Mouse (Mus musculus) MEL (cell line): ENCODE measurements at regions not wholly inside any gene's neighbourhood (a gene's known extent, or its start where the extent isn't known, plus 50 kb on each side); places are given as distances from the start of the nearest gene placed in this dataset.

Source experiments
- DNase-seq: peaks from one replicate; pipeline ENCODE4 v3.0.0; 2011; ENCODE audit warnings: low read depth, low spot score
- H3K27ac ChIP-seq: 2 replicates; pipeline ENCODE4 v1.5.1; 2012; ENCODE audit warnings: low read depth, mild to moderate bottlenecking, control low read depth, low read length, moderate library complexity; ENCODE audit not compliant: control insufficient read depth
- H3K27me3 ChIP-seq, 2 experiments: fragments of 150-350 bp in 1 of 2; sonication (generic) in 1 of 2; 2 replicates each; pipeline ENCODE4 v1.6.1; 2012; ENCODE audit warnings: low read length in 2 of 2, mild to moderate bottlenecking in 2 of 2, improper control_type of control experiment in 1 of 2, moderate library complexity in 1 of 2; ENCODE audit not compliant: insufficient read depth in 2 of 2, control insufficient read depth in 1 of 2
- H3K36me3 ChIP-seq, 2 experiments: 2 replicates each; pipeline ENCODE4 v1.6.1; 2012 to 2014; ENCODE audit warnings: low read length in 2 of 2, improper control_type of control experiment in 1 of 2, inconsistent platforms in 1 of 2, mild to moderate bottlenecking in 1 of 2; ENCODE audit not compliant: insufficient read depth in 2 of 2, control insufficient read depth in 1 of 2
- H3K4me1 ChIP-seq, 2 experiments: fragments of 150-350 bp in 1 of 2; sonication (generic) in 1 of 2; 2 replicates each; pipeline ENCODE4 v1.6.1; 2012; ENCODE audit warnings: low read length in 2 of 2, improper control_type of control experiment in 1 of 2, mild to moderate bottlenecking in 1 of 2; ENCODE audit not compliant: insufficient read depth in 2 of 2, control insufficient read depth in 1 of 2
- H3K4me3 ChIP-seq, 2 experiments: fragments of 150-350 bp in 1 of 2; sonication (generic) in 1 of 2; 2 replicates each; pipeline ENCODE4 v1.5.1; 2012; ENCODE audit warnings: low read depth in 2 of 2, low read length in 2 of 2, mild to moderate bottlenecking in 2 of 2, moderate library complexity in 2 of 2, control low read depth in 1 of 2, improper control_type of control experiment in 1 of 2; ENCODE audit not compliant: control insufficient read depth in 1 of 2, insufficient read depth in 1 of 2
- H3K79me2 ChIP-seq: 2 replicates; pipeline ENCODE4 v1.6.1; 2012; ENCODE audit warnings: mild to moderate bottlenecking, low read length, moderate library complexity; ENCODE audit not compliant: control insufficient read depth, poor library complexity, insufficient read depth
- H3K9ac ChIP-seq: 2 replicates; pipeline ENCODE4 v1.6.1; 2012; ENCODE audit warnings: low read depth, mild to moderate bottlenecking, control low read depth, low read length, moderate library complexity; ENCODE audit not compliant: control insufficient read depth, poor library complexity, severe bottlenecking
- H3K9me3 ChIP-seq: fragments of 150-350 bp; sonication (generic); replicated peaks from 2 replicates; pipeline ENCODE4 v1.6.1; 2012; ENCODE audit warnings: mild to moderate bottlenecking, low read length, improper control_type of control experiment, moderate library complexity; ENCODE audit not compliant: insufficient read depth
- CHD2 ChIP-seq: IDR thresholded peaks from 2 replicates; pipeline ENCODE4 v1.6.1; 2011; ENCODE audit warnings: low read length, improper control_type of control experiment
- EP300 ChIP-seq, 2 experiments: IDR thresholded peaks; 2 replicates each; pipeline ENCODE4 v1.6.1; 2011; ENCODE audit warnings: improper control_type of control experiment in 2 of 2, low read length in 2 of 2, low read depth in 1 of 2, mild to moderate bottlenecking in 1 of 2
- ETS1 ChIP-seq: IDR thresholded peaks from 2 replicates; pipeline ENCODE4 v1.6.1; 2012; ENCODE audit warnings: low read depth, mild to moderate bottlenecking, inconsistent platforms, low read length, improper control_type of control experiment, moderate library complexity
- GABPA ChIP-seq: IDR thresholded peaks from 2 replicates; pipeline ENCODE4 v1.6.1; 2012; ENCODE audit warnings: low read depth, mild to moderate bottlenecking, inconsistent platforms, low read length, improper control_type of control experiment, moderate library complexity
- GATA1 ChIP-seq: IDR thresholded peaks from 2 replicates; pipeline ENCODE4 v1.6.1; 2011; ENCODE audit warnings: low read depth, low read length, improper control_type of control experiment
- HCFC1 ChIP-seq: IDR thresholded peaks from 2 replicates; pipeline ENCODE4 v1.6.1; 2012; ENCODE audit warnings: low read depth, mild to moderate bottlenecking, inconsistent platforms, low read length, improper control_type of control experiment, moderate library complexity
- JUND ChIP-seq: IDR thresholded peaks from 2 replicates; pipeline ENCODE4 v1.6.1; 2011; ENCODE audit warnings: low read depth, mild to moderate bottlenecking, improper control_type of control experiment, low read length
- KAT2A ChIP-seq: conservative IDR thresholded peaks from 2 replicates; pipeline ENCODE4 v1.6.1; 2012; ENCODE audit warnings: low read depth, low read length, improper control_type of control experiment, inconsistent platforms
- MAX ChIP-seq: IDR thresholded peaks from 2 replicates; pipeline ENCODE4 v1.6.1; 2011; ENCODE audit warnings: low read length, improper control_type of control experiment
- MEF2A ChIP-seq: IDR thresholded peaks from 2 replicates; pipeline ENCODE4 v1.6.1; 2014; ENCODE audit warnings: low read depth, mild to moderate bottlenecking, inconsistent platforms, low read length, improper control_type of control experiment; ENCODE audit not compliant: poor library complexity, insufficient replicate concordance, severe bottlenecking; ENCODE audit errors: extremely low read depth
- MYC ChIP-seq: IDR thresholded peaks from 2 replicates; pipeline ENCODE4 v1.6.1; 2011; ENCODE audit warnings: low read depth, mild to moderate bottlenecking, low read length, improper control_type of control experiment, moderate library complexity
- POLR2A ChIP-seq, 2 experiments: IDR thresholded peaks; 2 replicates each; pipeline ENCODE4 v1.6.1; 2011 to 2012; ENCODE audit warnings: low read length in 2 of 2, mild to moderate bottlenecking in 2 of 2, control low read depth in 1 of 2, improper control_type of control experiment in 1 of 2, low read depth in 1 of 2, moderate library complexity in 1 of 2; ENCODE audit not compliant: control insufficient read depth in 1 of 2, insufficient read depth in 1 of 2, poor library complexity in 1 of 2
- POLR2AphosphoS2 ChIP-seq: IDR thresholded peaks from 2 replicates; pipeline ENCODE4 v1.6.1; 2011; ENCODE audit warnings: low read length, improper control_type of control experiment
- RAD21 ChIP-seq: IDR thresholded peaks from 2 replicates; pipeline ENCODE4 v1.6.1; 2011; ENCODE audit warnings: mild to moderate bottlenecking, low read depth, low read length, improper control_type of control experiment
- SIN3A ChIP-seq: IDR thresholded peaks from 2 replicates; pipeline ENCODE4 v1.6.1; 2012; ENCODE audit warnings: low read length, improper control_type of control experiment, inconsistent platforms
- TBP ChIP-seq: IDR thresholded peaks from 2 replicates; pipeline ENCODE4 v1.8.0; 2011; ENCODE audit warnings: low read depth, low read length, improper control_type of control experiment
- USF1 ChIP-seq: IDR thresholded peaks from 2 replicates; pipeline ENCODE4 v1.6.1; 2014; ENCODE audit warnings: low read depth, mild to moderate bottlenecking, inconsistent platforms, low read length, improper control_type of control experiment, moderate library complexity
- USF2 ChIP-seq, 2 experiments: IDR thresholded peaks; 2 replicates each; pipeline ENCODE4 v1.6.1; 2011 to 2012; ENCODE audit warnings: improper control_type of control experiment in 2 of 2, low read length in 2 of 2, borderline replicate concordance in 1 of 2, inconsistent platforms in 1 of 2, low read depth in 1 of 2, mild to moderate bottlenecking in 1 of 2; ENCODE audit not compliant: insufficient read depth in 1 of 2
- ZNF384 ChIP-seq: IDR thresholded peaks from 2 replicates; pipeline ENCODE4 v1.6.1; 2012; ENCODE audit warnings: low read depth, mild to moderate bottlenecking, inconsistent platforms, low read length, improper control_type of control experiment

- no peaks in the 10 kb centered on the region for H3K4me1 ChIP-seq
- H3K9me3 ChIP-seq: no peaks in the 10 kb centered on the region
- H3K27me3 ChIP-seq: no peaks in the 10 kb centered on the region
- H3K4me3 ChIP-seq: no peak overlapping the region
- TF ChIP-seq JUND: no peak
- TF ChIP-seq KAT2A: no peak
- TF ChIP-seq RAD21: no peak
- TF ChIP-seq SIN3A: no peak
- no peak for TF ChIP-seq POLR2AphosphoS2
- no peak for TF ChIP-seq MEF2A
- TF ChIP-seq USF1: no peak
- no peak for TF ChIP-seq POLR2A (IDR thresholded peaks at IDR 0.05; ENCODE audit: control insufficient read depth in 1 of 2, insufficient read depth in 1 of 2, low read depth in 1 of 2, low read length in 2 of 2, poor library complexity in 1 of 2)
- no peak for TF ChIP-seq TBP
- TF ChIP-seq HCFC1: no peak
- no peak for TF ChIP-seq CHD2
- no peak for TF ChIP-seq ETS1
- no peak for TF ChIP-seq GABPA
- no peak for DNase-seq
- no peaks in the 10 kb centered on the region for H3K36me3 ChIP-seq
- no peaks in the 10 kb centered on the region for H3K79me2 ChIP-seq
- H3K27ac ChIP-seq: no peak overlapping the region
- H3K9ac ChIP-seq: no peak overlapping the region
These were observed 493.7 kb upstream of the G6pd2 start for GRCm38 (mm10) chr5:61314951-61315350.

GRCm38 (mm10) chr5:61351372-61351771, 457.2 kb upstream of the G6pd2 start:
- no peaks in the 10 kb centered on the region for H3K4me1 ChIP-seq
- no peaks in the 10 kb centered on the region for H3K9me3 ChIP-seq
- H3K9ac ChIP-seq: no peak overlapping the region
- H3K27me3 ChIP-seq: no peaks in the 10 kb centered on the region
- H3K36me3 ChIP-seq: no peaks in the 10 kb centered on the region
- no peak overlapping the region for H3K4me3 ChIP-seq
- TF ChIP-seq EP300 (IDR thresholded peaks at IDR 0.05; ENCODE audit: low read depth in 1 of 2, low read length in 2 of 2) (no peak), JUND (no peak), USF2 (IDR thresholded peaks at IDR 0.05; ENCODE audit: borderline replicate concordance in 1 of 2, insufficient read depth in 1 of 2, low read depth in 1 of 2, low read length in 2 of 2) (no peak), ZNF384 (no peak), GATA1 (no peak), CHD2 (no peak), MAX (no peak), MYC (no peak), USF1 (no peak), POLR2AphosphoS2 (no peak)
- no peak overlapping the region for H3K27ac ChIP-seq
- no peak for DNase-seq
- H3K79me2 ChIP-seq: no peaks in the 10 kb centered on the region
